Mouse (Mus musculus) liver, embryonic 14.5 days (tissue): Measurements from ENCODE around the gene Mrps18a. TPM values are rescaled to one million over a fixed set of nuclear protein-coding genes. Genes with fewer than 3 reads are reported as not detected.

ENCODE experiments used
- ATAC-seq: fragments of 200-750 bp; cut with Nextera tagmentation; 2 replicates; pipeline ENCODE4 v1.8.0; 2017; ENCODE audit warnings: moderate number of reproducible peaks, mild to moderate bottlenecking, moderate library complexity; ENCODE audit not compliant: insufficient read depth
- DNase-seq, 3 experiments: peaks; one replicate each; pipeline ENCODE4 v3.0.0-alpha.2; 2012 to 2013; ENCODE audit warnings: low read depth in 3 of 3, low spot score in 3 of 3
- H3K27ac ChIP-seq: fragments of 300-500 bp; sonication (generic); 2 replicates; pipeline ENCODE4 v1.5.1; 2014; ENCODE audit warnings: moderate library complexity, mild to moderate bottlenecking, control low read depth, inconsistent platforms
- H3K27me3 ChIP-seq: fragments of 300-500 bp; sonication (generic); 2 replicates; pipeline ENCODE4 v1.6.1; 2014; ENCODE audit warnings: mild to moderate bottlenecking, low read length, moderate library complexity; ENCODE audit not compliant: control insufficient read depth, insufficient read depth
- H3K36me3 ChIP-seq: fragments of 300-500 bp; sonication (generic); replicated peaks from 2 replicates; pipeline ENCODE4 v1.6.1; 2014; ENCODE audit warnings: low read depth; ENCODE audit not compliant: control insufficient read depth, insufficient read depth
- H3K4me1 ChIP-seq, 2 experiments: fragments of 200-500 bp in 1 of 2; fragments of 300-500 bp in 1 of 2; sonication (generic) in 1 of 2; replicated peaks; 2 replicates each; pipeline ENCODE4 v1.6.1; 2012 to 2014; ENCODE audit warnings: antibody characterized with exemption in 1 of 2, inconsistent platforms in 1 of 2, low read length in 1 of 2; ENCODE audit not compliant: control insufficient read depth in 2 of 2, insufficient read depth in 2 of 2
- H3K4me2 ChIP-seq: fragments of 300-500 bp; sonication (generic); 2 replicates; pipeline ENCODE4 v1.6.1; 2014; ENCODE audit warnings: low read depth, mild to moderate bottlenecking, control low read depth, moderate library complexity
- H3K4me3 ChIP-seq, 2 experiments: fragments of 200-500 bp in 1 of 2; fragments of 300-500 bp in 1 of 2; sonication (generic) in 1 of 2; 2 replicates each; pipeline ENCODE4 v1.5.1; 2012 to 2014; ENCODE audit warnings: low read depth in 2 of 2, low read length in 2 of 2, mild to moderate bottlenecking in 2 of 2, control low read depth in 1 of 2, inconsistent platforms in 1 of 2, moderate library complexity in 1 of 2; ENCODE audit not compliant: insufficient read depth in 1 of 2
- H3K9ac ChIP-seq: fragments of 300-500 bp; sonication (generic); replicated peaks from 2 replicates; pipeline ENCODE4 v1.6.1; 2014; ENCODE audit warnings: mild to moderate bottlenecking, control low read depth, moderate library complexity
- H3K9me3 ChIP-seq: fragments of 300-500 bp; sonication (generic); 2 replicates; pipeline ENCODE4 v1.6.1; 2016; ENCODE audit warnings: low read length, mixed read lengths; ENCODE audit not compliant: control insufficient read depth
- CTCF ChIP-seq: IDR thresholded peaks from 2 replicates; pipeline ENCODE4 v1.5.1; 2016; ENCODE audit warnings: antibody characterized with exemption, low read depth, control low read depth
- EP300 ChIP-seq: IDR thresholded peaks from 2 replicates; pipeline ENCODE4 v1.6.1; 2016; ENCODE audit warnings: antibody characterized with exemption, low read depth
- WGBS: fragments of 180-500 bp; shearing (Covaris S2); extraction: QIAGEN DNeasy Blood & Tissue Kit; methylation state at CpG from one replicate; pipeline ENCODE4 v1.1.7; 2014; ENCODE audit not compliant: insufficient replicate concordance; 5-methylcytosine and 5-hydroxymethylcytosine counted together
- polyA plus RNA-seq, 2 experiments: library from polyadenylated mRNA; depleted of rRNA in 1 of 2; stranded (reverse) in 1 of 2; unstranded in 1 of 2; fragments of >200 nt; fragmentation: Nextera tagmentation in 1 of 2; extraction: Ambion mirVana in 1 of 2; gene quantifications; 2 replicates each; pipeline versions ENCODE4 v1.2.1 to v1.2.3; 2012 to 2014

Mrps18a gene
- polyA plus RNA-seq, 2 experiments = 29.7 to 65.2 TPM

- no peak for DNase-seq
- WGBS = 52% methylated on average over 3 of the region's 3 CpGs
- H3K4me2 ChIP-seq = no peak overlapping the region
- no peaks in the 10 kb centered on the region for H3K27me3 ChIP-seq
- H3K27ac ChIP-seq = no peak overlapping the region
- H3K4me3 ChIP-seq = no peak overlapping the region
- no peak for ATAC-seq
- H3K9ac ChIP-seq = no peak overlapping the region
- no peaks in the 10 kb centered on the region for H3K9me3 ChIP-seq
- TF ChIP-seq CTCF (no peak), EP300 (no peak)
- no peaks in the 10 kb centered on the region; a peak in 1 of 4 replicates for H3K4me1 ChIP-seq
- no peaks in the 10 kb centered on the region for H3K36me3 ChIP-seq
Observed at GRCm38 (mm10) chr17:46083381-46083780, 27.4 kb upstream of the Mrps18a start.

- H3K4me2 ChIP-seq = no peak overlapping the region
- H3K36me3 ChIP-seq = no peaks in the 10 kb centered on the region
- DNase-seq (no peak), ATAC-seq (no peak)
- no peaks in the 10 kb centered on the region for H3K9me3 ChIP-seq
- H3K27me3 ChIP-seq = no peaks in the 10 kb centered on the region
- H3K4me3 ChIP-seq = no peak overlapping the region
- TF ChIP-seq CTCF (no peak), EP300 (no peak)
- no peak overlapping the region for H3K27ac ChIP-seq
- no peak overlapping the region for H3K9ac ChIP-seq
- WGBS = 12% methylated on average over 10 of the region's 10 CpGs
- H3K4me1 ChIP-seq = no peaks in the 10 kb centered on the region; a peak in 1 of 4 replicates
Observed at GRCm38 (mm10) chr17:46084091-46084501, 26.7 kb upstream of the Mrps18a start.

DNA sequence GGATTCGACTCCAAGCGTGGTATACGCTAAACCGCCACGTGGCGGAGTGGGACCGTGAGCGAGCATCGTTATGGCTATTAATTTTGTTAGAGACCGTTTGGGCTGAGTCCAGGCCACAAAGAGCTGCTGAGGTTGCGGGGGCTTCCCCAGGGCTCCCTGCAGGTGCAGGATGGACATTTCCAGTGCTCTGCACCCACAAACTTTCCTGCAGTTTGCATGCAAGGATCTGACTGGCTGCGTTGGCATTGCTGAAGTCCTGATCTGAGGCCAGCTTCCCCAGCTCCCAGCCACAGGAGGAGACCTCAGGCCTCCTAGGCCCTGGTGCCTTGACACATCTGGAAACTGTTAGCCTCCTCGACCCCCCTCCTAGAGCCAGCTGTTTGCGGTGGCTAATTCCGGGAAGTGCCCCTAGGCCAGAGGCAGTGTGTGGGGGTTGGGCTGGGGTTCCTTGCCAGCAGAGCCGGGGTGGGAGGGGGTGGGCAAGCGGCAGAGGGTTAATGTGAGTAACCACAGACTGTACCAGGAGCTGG is 24.4 kb upstream of the Mrps18a start:
- TF ChIP-seq EP300 (no peak), CTCF (no peak)
- no peaks in the 10 kb centered on the region for H3K36me3 ChIP-seq
- H3K4me3 ChIP-seq = no peak overlapping the region
- 43% methylated on average over 17 of the region's 17 CpGs for WGBS
- no peaks in the 10 kb centered on the region for H3K9me3 ChIP-seq
- DNase-seq (no peak), ATAC-seq (no peak)
- no peak overlapping the region for H3K27ac ChIP-seq
- H3K4me1 ChIP-seq = no peaks in the 10 kb centered on the region; a peak in 1 of 4 replicates
- H3K9ac ChIP-seq = no peak overlapping the region
- no peaks in the 10 kb centered on the region for H3K27me3 ChIP-seq
- H3K4me2 ChIP-seq = no peak overlapping the region

DNA sequence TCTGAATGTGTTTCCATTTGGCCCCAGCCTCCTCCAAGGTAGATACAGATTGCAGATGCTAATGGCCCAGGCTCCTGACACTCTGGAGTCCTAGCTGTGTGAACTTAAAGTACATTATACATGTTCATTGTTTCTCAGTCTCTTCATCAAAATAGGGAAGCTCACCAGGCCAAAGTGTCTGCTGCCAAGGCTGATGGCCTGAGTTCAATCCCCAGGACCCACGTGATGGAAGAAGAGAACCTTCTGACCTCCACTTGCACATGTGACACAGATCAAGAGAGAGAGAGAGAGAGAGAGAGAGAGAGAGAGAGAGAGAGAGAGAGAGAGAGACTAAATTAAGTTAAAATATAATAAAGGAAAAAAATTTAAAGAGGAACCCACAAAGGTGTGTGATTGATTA is 19.4 kb upstream of the Mrps18a start:
- ATAC-seq (no peak), DNase-seq (no peak)
- Histone ChIP-seq H3K4me1 (no peaks in the 10 kb centered on the region), H3K9me3 (no peaks in the 10 kb centered on the region), H3K27ac (no peak overlapping the region), H3K4me3 (no peak overlapping the region), H3K4me2 (no peak overlapping the region), H3K36me3 (no peaks in the 10 kb centered on the region), H3K9ac (no peak overlapping the region), H3K27me3 (no peaks in the 10 kb centered on the region)
- 74% methylated on average over 1 of the region's 1 CpGs for WGBS
- TF ChIP-seq EP300 (no peak), CTCF (no peak)

DNA sequence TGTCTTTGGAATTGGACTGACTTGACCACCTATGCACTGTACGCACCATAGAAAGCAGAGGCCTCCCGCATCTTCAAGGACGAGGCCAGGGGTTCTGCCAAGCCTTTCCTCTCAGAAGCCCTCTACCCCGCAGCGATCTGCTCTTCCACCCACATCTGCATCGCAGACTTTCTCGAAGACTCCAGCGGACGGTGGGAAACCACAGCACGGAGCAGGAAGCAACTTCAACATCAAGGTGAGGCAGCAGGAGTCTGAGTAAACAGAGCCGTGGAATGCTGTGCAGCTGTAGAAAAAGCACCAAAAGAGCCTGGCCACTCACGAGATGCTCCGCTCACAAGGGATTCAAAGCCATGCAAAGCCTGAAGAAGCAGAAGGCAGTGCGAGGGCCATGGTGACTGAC is 18.9 kb upstream of the Mrps18a start:
- no peak overlapping the region for H3K4me3 ChIP-seq
- H3K4me2 ChIP-seq = no peak overlapping the region
- no peaks in the 10 kb centered on the region for H3K4me1 ChIP-seq
- TF ChIP-seq CTCF (no peak), EP300 (no peak)
- WGBS = 69% methylated on average over 14 of the region's 14 CpGs
- H3K9me3 ChIP-seq = no peaks in the 10 kb centered on the region
- no peaks in the 10 kb centered on the region for H3K36me3 ChIP-seq
- no peak for ATAC-seq
- DNase-seq = no peak
- no peaks in the 10 kb centered on the region for H3K27me3 ChIP-seq
- no peak overlapping the region for H3K9ac ChIP-seq
- H3K27ac ChIP-seq = no peak overlapping the region
